8 mouse cellular contexts compared by ENCODE assay signal in genomic region chr9:114752311-114752710, GRCm38 (mm10). TPM values are rescaled to one million over a fixed set of nuclear protein-coding genes. Genes with fewer than 3 reads are reported as not detected.
A peak's percentile ranks its signal among the peaks of the same experiment; 100 is the strongest.
DNase-seq lines count a peak whose midpoint lies in the region; ATAC-seq and TF ChIP-seq lines count a peak whose summit lies in the region.

No protein-coding gene starts in this region.

- H3K4me2 ChIP-seq in forebrain, embryonic 11.5 days (ENCODE audit: low read depth, low read length, severe bottlenecking) = peak overlapping the region; percentile 85; the same call in 1 of the 2 replicates
- H3K4me2 ChIP-seq in limb, embryonic 13.5 days (replicated peaks) = peak overlapping the region; percentile 83

- DNase-seq in left cerebral cortex, adult 2 months (ENCODE audit: extremely low spot score in 1 of 2, low spot score in 2 of 2) = no peak
- DNase-seq in left cerebral cortex, postnatal 4 days = no peak
- DNase-seq in forebrain, embryonic 11.5 days (ENCODE audit: low spot score) = no peak
- no peak for DNase-seq in urinary bladder, postnatal 14 days (ENCODE audit: low spot score)
- DNase-seq in cerebellum, postnatal 25 days = no peak
- no peak for DNase-seq in ovary, postnatal 10 days (ENCODE audit: low spot score)

- H3K4me3 ChIP-seq in left cerebral cortex, adult 2 months = peak overlapping the region; percentile 62
- no peak overlapping the region for H3K4me3 ChIP-seq in forebrain, embryonic 11.5 days (ENCODE audit: low read depth, low read length)
- peak overlapping the region; percentile 59; the same call in 1 of the 2 replicates for H3K4me3 ChIP-seq in limb, embryonic 13.5 days

- H3K9me3 ChIP-seq in forebrain, embryonic 11.5 days (ENCODE audit: control insufficient read depth, low read length) = no peaks in the 10 kb centered on the region
- H3K9me3 ChIP-seq in limb, embryonic 13.5 days = no peaks in the 10 kb centered on the region

- no peaks in the 10 kb centered on the region for H3K4me1 ChIP-seq in forebrain, embryonic 11.5 days (replicated peaks; ENCODE audit: control insufficient read depth, insufficient read depth, low read length)
- peaks cover 5% of the 10 kb centered on the region; the same call in 1 of the 2 replicates for H3K4me1 ChIP-seq in limb, embryonic 13.5 days

- intact Hi-C loops in left cerebral cortex, adult 2 months (cut with DNase I) = no loop called here
- intact Hi-C loops in left cerebral cortex, postnatal 4 days (cut with DNase I) = no loop called here

- WGBS in forebrain, embryonic 11.5 days = 75% methylated on average over 9 of the region's 9 CpGs
- whole genome bisulfite sequencing in limb, embryonic 13.5 days = 72% methylated on average over 9 of the region's 9 CpGs

- no peak for TF ChIP-seq CTCF in left cerebral cortex, adult 2 months (IDR thresholded peaks at IDR 0.05)

- ATAC-seq in forebrain, embryonic 11.5 days (replicated peaks; ENCODE audit: low FRiP score) = no peak
- ATAC-seq in limb, embryonic 13.5 days (ENCODE audit: low FRiP score, low read depth) = no peak
- ATAC-seq in neutrophil, adult 5-6 weeks (ENCODE audit: extremely low read depth, insufficient number of reproducible peaks, low FRiP score, poor library complexity, severe bottlenecking) = peak; percentile 33; the same call in 1 of the 2 replicates

- no peaks in the 10 kb centered on the region for H3K27me3 ChIP-seq in forebrain, embryonic 11.5 days (ENCODE audit: control insufficient read depth, insufficient read depth, low read length)
- no peaks in the 10 kb centered on the region for H3K27me3 ChIP-seq in limb, embryonic 13.5 days

- H3K9ac ChIP-seq in forebrain, embryonic 11.5 days (ENCODE audit: low read length) = no peak overlapping the region
- H3K9ac ChIP-seq in limb, embryonic 13.5 days = peak overlapping the region; percentile 39

- H3K27ac ChIP-seq in left cerebral cortex, adult 2 months = no peak overlapping the region
- H3K27ac ChIP-seq in forebrain, embryonic 11.5 days (ENCODE audit: low read depth, low read length) = no peak overlapping the region
- H3K27ac ChIP-seq in limb, embryonic 13.5 days = no peak overlapping the region

- no peaks in the 10 kb centered on the region; the same call in 1 of the 2 replicates for H3K36me3 ChIP-seq in forebrain, embryonic 11.5 days (ENCODE audit: control insufficient read depth, insufficient read depth, low read length)
- peaks cover 52% of the 10 kb centered on the region for H3K36me3 ChIP-seq in limb, embryonic 13.5 days

RNA-seq across cellular contexts. Expression of gene Cmtm6, which starts 21.4 kb away (rescaled TPM):
- total RNA-seq in left cerebral cortex, adult 2 months (2021) = 10 to 100 TPM; 19.8 to 22.4 TPM
- total RNA-seq in left cerebral cortex, postnatal 4 days (2021) = 10 to 100 TPM; 19.6 to 20.6 TPM
- polyA plus RNA-seq in forebrain, embryonic 11.5 days (2014; fragmentation: Nextera tagmentation; extraction: Ambion mirVana) = 26.9 and 27.2 TPM in 2 replicates
- 28.9 and 32.0 TPM in 2 replicates for polyA plus RNA-seq in limb, embryonic 13.5 days (2015; fragmentation: Nextera tagmentation; extraction: Ambion mirVana)
- total RNA-seq in neutrophil, adult 5-6 weeks (2017) = 301 and 316 TPM in 2 replicates

RNA-seq across cellular contexts. Expression of gene Cmtm7, which starts 29.3 kb away (rescaled TPM):
- total RNA-seq in left cerebral cortex, adult 2 months (2021) = 1 to 10 TPM; 3.7 to 4.8 TPM
- total RNA-seq in left cerebral cortex, postnatal 4 days (2021) = 1 to 10 TPM; 3.1 to 3.8 TPM
- polyA plus RNA-seq in forebrain, embryonic 11.5 days (2014; fragmentation: Nextera tagmentation; extraction: Ambion mirVana) = 50.6 and 63.5 TPM in 2 replicates
- 110 and 115 TPM in 2 replicates for polyA plus RNA-seq in limb, embryonic 13.5 days (2015; fragmentation: Nextera tagmentation; extraction: Ambion mirVana)
- 130 and 159 TPM in 2 replicates for total RNA-seq in neutrophil, adult 5-6 weeks (2017)

Comparison
In these comparisons a context has a peak if more than half of its experiments do, and no peak if none do; other contexts are left out.
1. RNA of gene Cmtm6, which starts 21.4 kb away (total RNA-seq): 301 to 316 TPM in neutrophil, adult 5-6 weeks; 19.8 to 22.4 TPM in left cerebral cortex, adult 2 months and 19.6 to 20.6 TPM in left cerebral cortex, postnatal 4 days; every median in the first group is over 10 times any median in the second.
2. RNA of gene Cmtm7, which starts 29.3 kb away (total RNA-seq): 130 to 159 TPM in neutrophil, adult 5-6 weeks; 3.7 to 4.8 TPM in left cerebral cortex, adult 2 months and 3.1 to 3.8 TPM in left cerebral cortex, postnatal 4 days; every median in the first group is over 10 times any median in the second.